Mouse (Mus musculus) limb, embryonic 15.5 days (tissue): ENCODE results near the gene Clcf1. TPM values are rescaled to one million over a fixed set of nuclear protein-coding genes. Genes with fewer than 3 reads are reported as not detected.

Experiments
- ATAC-seq: fragments of 200-750 bp; cut with Nextera tagmentation; 2 replicates; pipeline ENCODE4 v1.8.0; 2017; ENCODE audit warnings: low read depth, moderate TSS enrichment; ENCODE audit not compliant: insufficient number of reproducible peaks, low FRiP score, low TSS enrichment
- H3K27ac ChIP-seq: fragments of 300-500 bp; sonication (generic); 2 replicates; pipeline ENCODE4 v1.5.1; 2015; ENCODE audit warnings: moderate library complexity, mild to moderate bottlenecking, inconsistent platforms
- H3K27me3 ChIP-seq: fragments of 300-500 bp; sonication (generic); 2 replicates; pipeline ENCODE4 v1.6.1; 2015; ENCODE audit warnings: inconsistent platforms
- H3K36me3 ChIP-seq: fragments of 300-500 bp; sonication (generic); 2 replicates; pipeline ENCODE4 v1.6.1; 2015; ENCODE audit warnings: inconsistent platforms
- H3K4me1 ChIP-seq: fragments of 300-500 bp; sonication (generic); 2 replicates; pipeline ENCODE4 v1.6.1; 2015; ENCODE audit warnings: inconsistent platforms
- H3K4me2 ChIP-seq: fragments of 300-500 bp; sonication (generic); 2 replicates; pipeline ENCODE4 v1.6.1; 2015; ENCODE audit warnings: mild to moderate bottlenecking, inconsistent platforms
- H3K4me3 ChIP-seq: fragments of 300-500 bp; sonication (generic); 2 replicates; pipeline ENCODE4 v1.5.1; 2015; ENCODE audit warnings: mild to moderate bottlenecking, inconsistent platforms
- H3K9ac ChIP-seq: fragments of 300-500 bp; sonication (generic); 2 replicates; pipeline ENCODE4 v1.6.1; 2015; ENCODE audit warnings: inconsistent platforms
- H3K9me3 ChIP-seq: fragments of 300-500 bp; sonication (generic); 2 replicates; pipeline ENCODE4 v1.6.1; 2016; ENCODE audit warnings: inconsistent platforms
- WGBS: fragments of 180-500 bp; shearing (Covaris S2); methylation state at CpG from one replicate; pipeline ENCODE4 v1.1.7; 2015; 5-methylcytosine and 5-hydroxymethylcytosine counted together
- microRNA-seq: library from miRNA; unstranded; fragments of <30 nt; microRNA quantifications from one replicate; pipeline ENCODE4, GENCODE M21; 2016
- polyA plus RNA-seq: library from polyadenylated mRNA; unstranded; fragments of >200 nt; fragmentation: Nextera tagmentation; extraction: Ambion mirVana; gene quantifications from 2 replicates; pipeline ENCODE4 v1.2.1, GENCODE M21; 2015

The Clcf1 gene
- polyA plus RNA-seq, 1 experiment from 2014 or later: 8.1 TPM

GRCm38 (mm10) chr19:4263702-4264101 lies 49.7 kb downstream of the Clcf1 start:
- 58% methylated on average over 14 of the region's 14 CpGs for WGBS
- peaks cover 18% of the 10 kb centered on the region for H3K4me1 ChIP-seq
- no peak overlapping the region for H3K27ac ChIP-seq
- ATAC-seq: no peak
- H3K36me3 ChIP-seq: peaks cover 26% of the 10 kb centered on the region
- H3K27me3 ChIP-seq: no peaks in the 10 kb centered on the region
- H3K9ac ChIP-seq: no peak overlapping the region
- no peak overlapping the region for H3K4me2 ChIP-seq
- H3K4me3 ChIP-seq: no peak overlapping the region
- H3K9me3 ChIP-seq: no peaks in the 10 kb centered on the region

- no peaks in the 10 kb centered on the region for H3K27me3 ChIP-seq
- no peak overlapping the region for H3K27ac ChIP-seq
- no peak overlapping the region for H3K9ac ChIP-seq
- peaks cover 23% of the 10 kb centered on the region for H3K4me1 ChIP-seq
- H3K4me2 ChIP-seq: no peak overlapping the region
- ATAC-seq: no peak
- peaks cover 26% of the 10 kb centered on the region for H3K36me3 ChIP-seq
- no peak overlapping the region for H3K4me3 ChIP-seq
- WGBS: 93% methylated on average over 6 of the region's 6 CpGs
- H3K9me3 ChIP-seq: no peaks in the 10 kb centered on the region
Measured at GRCm38 (mm10) chr19:4264171-4264780, 50.2 kb downstream of the Clcf1 start.

- ATAC-seq: no peak
- H3K27me3 ChIP-seq: no peaks in the 10 kb centered on the region
- 68% methylated on average over 4 of the region's 4 CpGs for WGBS
Measured at GRCm38 (mm10) chr19:4265956-4266355, 51.9 kb downstream of the Clcf1 start.

GRCm38 (mm10) chr19:4268566-4269361 lies 54.7 kb downstream of the Clcf1 start, which contains the start of gene Ssh3:
Gene Ssh3, minus strand, starts transcription at chr19:4269180.
- Histone ChIP-seq H3K9ac (peak within 1 kb of the TSS; percentile 56), H3K4me3 (peak within 1 kb of the TSS; percentile 57), H3K4me2 (peak within 1 kb of the TSS; percentile 75), H3K36me3 (peaks cover 34% of the 10 kb centered on the region), H3K4me1 (peaks cover 20% of the 10 kb centered on the region), H3K27ac (peak within 1 kb of the TSS; percentile 71), H3K27me3 (no peaks in the 10 kb centered on the region), H3K9me3 (no peaks in the 10 kb centered on the region)
- 4% methylated on average over 46 of the region's 46 CpGs for WGBS
- peak; percentile 66; the same call in 1 of the 2 replicates for ATAC-seq

More at GRCm38 (mm10) chr19:4265956-4266355, 51.9 kb downstream of the Clcf1 start:
- H3K9me3 ChIP-seq: no peaks in the 10 kb centered on the region
- no peak overlapping the region for H3K4me3 ChIP-seq
- H3K4me2 ChIP-seq: no peak overlapping the region
- peaks cover 25% of the 10 kb centered on the region for H3K4me1 ChIP-seq
- H3K27ac ChIP-seq: no peak overlapping the region
- no peak overlapping the region for H3K9ac ChIP-seq
- peaks cover 32% of the 10 kb centered on the region for H3K36me3 ChIP-seq

GRCm38 (mm10) chr19:4270187-4270586 lies 56.1 kb downstream of the Clcf1 start:
- no peaks in the 10 kb centered on the region for H3K27me3 ChIP-seq
- no peak for ATAC-seq
- H3K9ac ChIP-seq: no peak overlapping the region
- no peaks in the 10 kb centered on the region for H3K9me3 ChIP-seq
- no peak overlapping the region for H3K4me3 ChIP-seq
- no peak overlapping the region for H3K4me2 ChIP-seq
- WGBS: 78% methylated on average over 6 of the region's 6 CpGs
- peaks cover 24% of the 10 kb centered on the region for H3K36me3 ChIP-seq
- H3K27ac ChIP-seq: no peak overlapping the region
- peaks cover 18% of the 10 kb centered on the region for H3K4me1 ChIP-seq

- H3K27me3 ChIP-seq: no peaks in the 10 kb centered on the region
- peaks cover 18% of the 10 kb centered on the region for H3K4me1 ChIP-seq
- H3K4me3 ChIP-seq: no peak overlapping the region
- H3K4me2 ChIP-seq: no peak overlapping the region
- no peak for ATAC-seq
- H3K27ac ChIP-seq: no peak overlapping the region
- WGBS: 94% methylated on average over 11 of the region's 11 CpGs
- no peaks in the 10 kb centered on the region for H3K9me3 ChIP-seq
- peaks cover 20% of the 10 kb centered on the region for H3K36me3 ChIP-seq
- no peak overlapping the region for H3K9ac ChIP-seq
Measured at GRCm38 (mm10) chr19:4270972-4271371, 56.9 kb downstream of the Clcf1 start.

Small RNA genes lying within 50 kb of the gene (microRNA-seq; reads per million reads assigned to microRNA genes)
- gene Gm26115: not detected
- gene Mir6985: 0.61 reads per million

Other genes starting within 250 kb of the Clcf1 start
- 35.9 and 37.2 TPM in 2 replicates for gene Aldh3b2, start 241.9 kb upstream of the Clcf1 start, polyA plus RNA-seq
- 5.9 and 7.5 TPM in 2 replicates for gene Acy3, start 227.7 kb upstream of the Clcf1 start, polyA plus RNA-seq
- not detected in 2 replicates for gene Tbx10, start 221.5 kb upstream of the Clcf1 start, polyA plus RNA-seq
- 31.5 and 33.4 TPM in 2 replicates for gene Nudt8, start 213.7 kb upstream of the Clcf1 start, polyA plus RNA-seq
- 3.3 and 3.5 TPM in 2 replicates for gene Gm49405, start 213.6 kb upstream of the Clcf1 start, polyA plus RNA-seq
- gene Doc2g, start 210.9 kb upstream of the Clcf1 start, polyA plus RNA-seq: 3.8 and 4.4 TPM in 2 replicates
- 193 and 209 TPM in 2 replicates for gene Ndufv1, start 201.4 kb upstream of the Clcf1 start, polyA plus RNA-seq
- 488 and 537 TPM in 2 replicates for gene Gstp1, start 176.3 kb upstream of the Clcf1 start, polyA plus RNA-seq
- 1.4 and 2.3 TPM in 2 replicates for gene Gstp2, start 168.2 kb upstream of the Clcf1 start, polyA plus RNA-seq
- gene Gstp3, start 154.7 kb upstream of the Clcf1 start, polyA plus RNA-seq: 0.46 and 0.65 TPM in 2 replicates
- gene Cabp2, start 132.7 kb upstream of the Clcf1 start, polyA plus RNA-seq: not detected in 2 replicates
- 82.7 and 85.6 TPM in 2 replicates for gene Cdk2ap2, start 117.1 kb upstream of the Clcf1 start, polyA plus RNA-seq
- gene Pitpnm1, start 114.2 kb upstream of the Clcf1 start, polyA plus RNA-seq: 5.6 and 6.2 TPM in 2 replicates
- 95.5 and 97.7 TPM in 2 replicates for gene Aip, start 88.4 kb upstream of the Clcf1 start, polyA plus RNA-seq
- not detected in 2 replicates for gene Gpr152, start 74.5 kb upstream of the Clcf1 start, polyA plus RNA-seq
- gene Cabp4, start 70.2 kb upstream of the Clcf1 start, polyA plus RNA-seq: 0.05 and 0.06 TPM in 2 replicates
- gene Coro1b, start 65.6 kb upstream of the Clcf1 start, polyA plus RNA-seq: 169 and 170 TPM in 2 replicates
- gene Ptprcap, start 60.6 kb upstream of the Clcf1 start, polyA plus RNA-seq: 7.4 and 9.5 TPM in 2 replicates
- 68.8 and 79.3 TPM in 2 replicates for gene Rps6kb2, start 50.9 kb upstream of the Clcf1 start, polyA plus RNA-seq
- gene Carns1, start 38.8 kb upstream of the Clcf1 start, polyA plus RNA-seq: 1.8 and 2.7 TPM in 2 replicates
- gene Tbc1d10c, start 23.0 kb upstream of the Clcf1 start, polyA plus RNA-seq: 3.9 and 4.5 TPM in 2 replicates
- 759 and 834 TPM in 2 replicates for gene Ppp1ca, start 22.2 kb upstream of the Clcf1 start, polyA plus RNA-seq
- 31.6 and 33.5 TPM in 2 replicates for gene Rad9a, start 12.6 kb upstream of the Clcf1 start, polyA plus RNA-seq
- gene AC109138.7, start 119 bp downstream of the Clcf1 start, polyA plus RNA-seq: not detected in 2 replicates
- 27.7 and 35.9 TPM in 2 replicates for gene Pold4, start 17.7 kb downstream of the Clcf1 start, polyA plus RNA-seq
- gene Ssh3, start 54.9 kb downstream of the Clcf1 start, polyA plus RNA-seq: 29.4 and 32.7 TPM in 2 replicates
- gene Ankrd13d, start 68.9 kb downstream of the Clcf1 start, polyA plus RNA-seq: 11.8 TPM in 2 replicates
- gene Grk2, start 92.0 kb downstream of the Clcf1 start, polyA plus RNA-seq: 18.5 and 20.5 TPM in 2 replicates
- 40.9 and 41.2 TPM in 2 replicates for gene Kdm2a, start 184.0 kb downstream of the Clcf1 start, polyA plus RNA-seq
- gene Rhod, start 225.2 kb downstream of the Clcf1 start, polyA plus RNA-seq: 45.2 and 53.6 TPM in 2 replicates